Mouse (Mus musculus): ENCODE measurements around the gene Sytl3. TPM values are rescaled to one million over a fixed set of nuclear protein-coding genes. Genes with fewer than 3 reads are reported as not detected.

Sytl3 gene
- total and polyA plus RNA-seq, 2 experiments = 0.18 TPM; not detected in 1

DNA sequence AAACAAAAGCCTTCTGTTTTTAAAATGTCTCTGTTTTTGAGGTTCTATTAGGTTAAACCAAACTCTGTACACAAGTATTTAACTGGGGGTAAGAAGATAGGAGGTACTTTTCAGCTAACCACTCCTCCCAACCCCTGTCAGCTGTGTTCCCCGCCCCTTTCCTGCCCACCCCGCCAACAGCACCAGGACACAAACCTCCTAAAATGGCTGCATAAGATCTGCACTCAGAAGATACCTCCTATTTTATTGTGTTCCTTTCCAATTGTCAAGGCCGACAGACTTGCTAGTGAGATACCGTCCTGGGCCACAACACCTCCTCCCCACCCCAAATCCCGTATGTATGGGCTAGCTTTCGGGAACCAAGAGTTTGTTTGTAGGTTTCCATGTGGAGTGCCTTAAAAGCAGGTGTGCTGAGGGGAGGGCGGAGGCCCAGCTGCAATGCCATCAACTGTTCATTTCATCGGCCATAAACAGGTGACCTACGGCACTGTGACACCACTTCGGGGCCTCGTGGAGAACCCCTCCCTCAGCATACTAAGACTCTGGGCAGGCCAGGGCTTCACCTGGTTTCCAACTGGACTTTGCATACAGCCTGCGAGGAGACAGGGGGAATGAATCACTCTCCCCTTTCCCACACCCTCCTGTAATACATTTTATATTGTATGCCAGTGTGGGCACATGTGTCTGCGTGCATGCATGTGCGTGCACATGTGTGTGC is 114.5 kb downstream of the Sytl3 start:
- Histone ChIP-seq H3K27ac (replicated peaks; ENCODE audit: insufficient read depth, low read depth, low read length) (no peak overlapping the region), H3K4me1 (ENCODE audit: control insufficient read depth, insufficient read depth, low read length) (no peaks in the 10 kb centered on the region; the same call in 1 of the 2 replicates), H3K36me3 (ENCODE audit: control insufficient read depth, insufficient read depth, low read length) (no peaks in the 10 kb centered on the region), H3K27me3 (ENCODE audit: control insufficient read depth, insufficient read depth, low read length) (no peaks in the 10 kb centered on the region), H3K4me3 (ENCODE audit: insufficient read depth, low read depth, low read length) (no peak overlapping the region), H3K79me2 (ENCODE audit: control insufficient read depth, insufficient read depth, low read length) (no peaks in the 10 kb centered on the region; the same call in 1 of the 2 replicates), H3K9ac (ENCODE audit: low read depth, low read length) (no peak overlapping the region)
- DNase-seq (ENCODE audit: extremely low read depth, low read depth, low spot score) = no peak
- WGBS = 89% methylated on average over 14 of the region's 14 CpGs
- TF ChIP-seq CTCF (IDR thresholded peaks at IDR 0.05; ENCODE audit: low read depth, low read length) (no peak), POLR2A (IDR thresholded peaks at IDR 0.05; ENCODE audit: extremely low read depth, insufficient read depth, low read length) (no peak)

DNA sequence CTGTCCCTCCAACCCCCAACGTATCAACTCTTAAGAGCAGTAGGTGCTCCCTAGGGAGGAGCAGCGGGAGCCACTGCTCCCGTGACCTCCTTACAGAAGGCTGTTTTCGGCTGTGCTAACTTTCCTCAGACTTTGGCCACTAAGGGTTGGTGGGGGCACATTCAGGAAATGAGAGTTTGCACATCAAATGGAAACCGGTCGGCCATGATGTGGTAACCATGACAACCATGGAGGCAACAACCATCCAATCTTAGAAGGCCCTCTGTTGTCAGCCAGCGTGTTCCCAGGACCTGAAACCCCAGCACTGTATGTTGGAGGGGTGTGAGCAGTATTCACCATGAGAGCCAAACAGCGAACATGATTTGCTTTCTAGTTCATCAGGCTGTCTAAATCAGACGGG is 116.3 kb downstream of the Sytl3 start:
- WGBS = 86% methylated on average over 9 of the region's 9 CpGs
- DNase-seq (ENCODE audit: extremely low read depth, low read depth, low spot score) = no peak
- H3K27ac ChIP-seq (replicated peaks; ENCODE audit: insufficient read depth, low read depth, low read length) = no peak overlapping the region

DNA sequence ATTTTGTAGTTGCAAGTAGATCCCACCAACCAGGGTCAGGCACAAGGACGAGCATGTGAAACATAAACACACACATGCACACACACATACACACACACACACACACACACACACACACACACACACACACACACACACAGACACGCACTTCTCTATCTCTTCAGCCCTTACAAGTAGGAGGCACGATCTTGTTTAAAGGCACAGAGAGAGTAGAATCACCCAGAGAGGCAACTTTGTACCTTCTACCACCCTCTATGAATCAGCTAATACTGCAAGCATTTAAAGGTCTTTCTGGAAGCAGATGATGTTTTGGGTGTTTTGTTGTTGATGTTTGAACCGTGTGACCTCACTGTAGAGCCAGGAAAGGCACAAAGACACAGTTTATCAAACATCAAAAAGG is 116.8 kb downstream of the Sytl3 start:
- Histone ChIP-seq H3K4me1 (ENCODE audit: control insufficient read depth, insufficient read depth, low read length) (no peaks in the 10 kb centered on the region), H3K27ac (replicated peaks; ENCODE audit: insufficient read depth, low read depth, low read length) (no peak overlapping the region), H3K4me3 (ENCODE audit: insufficient read depth, low read depth, low read length) (no peak overlapping the region), H3K36me3 (ENCODE audit: control insufficient read depth, insufficient read depth, low read length) (no peaks in the 10 kb centered on the region), H3K79me2 (ENCODE audit: control insufficient read depth, insufficient read depth, low read length) (no peaks in the 10 kb centered on the region; the same call in 1 of the 2 replicates), H3K9ac (ENCODE audit: low read depth, low read length) (no peak overlapping the region), H3K27me3 (ENCODE audit: control insufficient read depth, insufficient read depth, low read length) (no peaks in the 10 kb centered on the region)
- 71% methylated on average over 4 of the region's 4 CpGs for WGBS
- DNase-seq (ENCODE audit: extremely low read depth, low read depth, low spot score) = no peak
- TF ChIP-seq POLR2A (IDR thresholded peaks at IDR 0.05; ENCODE audit: extremely low read depth, insufficient read depth, low read length) (no peak), CTCF (IDR thresholded peaks at IDR 0.05; ENCODE audit: low read depth, low read length) (no peak)

More for the DNA sequence above, 116.3 kb downstream of the Sytl3 start:
- no peak for TF ChIP-seq CTCF (IDR thresholded peaks at IDR 0.05; ENCODE audit: low read depth, low read length)
- no peak for TF ChIP-seq POLR2A (IDR thresholded peaks at IDR 0.05; ENCODE audit: extremely low read depth, insufficient read depth, low read length)
- Histone ChIP-seq H3K9ac (ENCODE audit: low read depth, low read length) (no peak overlapping the region), H3K4me3 (ENCODE audit: insufficient read depth, low read depth, low read length) (no peak overlapping the region), H3K27me3 (ENCODE audit: control insufficient read depth, insufficient read depth, low read length) (no peaks in the 10 kb centered on the region), H3K4me1 (ENCODE audit: control insufficient read depth, insufficient read depth, low read length) (no peaks in the 10 kb centered on the region), H3K79me2 (ENCODE audit: control insufficient read depth, insufficient read depth, low read length) (no peaks in the 10 kb centered on the region; the same call in 1 of the 2 replicates), H3K36me3 (ENCODE audit: control insufficient read depth, insufficient read depth, low read length) (no peaks in the 10 kb centered on the region)

DNA sequence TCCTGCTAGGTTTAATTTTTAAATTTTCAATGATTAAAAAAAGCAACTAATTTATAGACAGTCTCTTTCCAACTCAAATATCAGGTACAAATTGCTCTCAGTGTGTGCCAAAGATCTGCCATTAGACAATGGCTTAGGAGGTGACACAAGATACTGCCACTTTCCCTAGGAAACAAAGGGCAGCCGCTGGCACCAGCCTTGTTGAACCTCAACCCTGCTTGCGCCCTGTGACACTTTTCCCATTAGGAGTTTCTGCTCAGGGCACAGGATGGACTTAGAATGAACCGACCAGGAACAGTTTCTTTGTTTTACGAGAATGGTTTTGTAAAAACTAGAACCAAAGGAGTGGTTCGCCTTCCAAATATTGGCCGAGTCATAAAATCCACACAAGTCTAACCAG is 117.2 kb downstream of the Sytl3 start:
- H3K4me1 ChIP-seq (ENCODE audit: control insufficient read depth, insufficient read depth, low read length) = no peaks in the 10 kb centered on the region
- H3K36me3 ChIP-seq (ENCODE audit: control insufficient read depth, insufficient read depth, low read length) = no peaks in the 10 kb centered on the region
- H3K79me2 ChIP-seq (ENCODE audit: control insufficient read depth, insufficient read depth, low read length) = no peaks in the 10 kb centered on the region; the same call in 1 of the 2 replicates
- H3K9ac ChIP-seq (ENCODE audit: low read depth, low read length) = no peak overlapping the region
- no peak overlapping the region for H3K4me3 ChIP-seq (ENCODE audit: insufficient read depth, low read depth, low read length)
- no peak overlapping the region for H3K27ac ChIP-seq (replicated peaks; ENCODE audit: insufficient read depth, low read depth, low read length)
- H3K27me3 ChIP-seq (ENCODE audit: control insufficient read depth, insufficient read depth, low read length) = no peaks in the 10 kb centered on the region
- DNase-seq (ENCODE audit: extremely low read depth, low read depth, low spot score) = no peak
- WGBS = 80% methylated on average over 6 of the region's 6 CpGs
- TF ChIP-seq POLR2A (IDR thresholded peaks at IDR 0.05; ENCODE audit: extremely low read depth, insufficient read depth, low read length) (no peak), CTCF (IDR thresholded peaks at IDR 0.05; ENCODE audit: low read depth, low read length) (no peak)

DNA sequence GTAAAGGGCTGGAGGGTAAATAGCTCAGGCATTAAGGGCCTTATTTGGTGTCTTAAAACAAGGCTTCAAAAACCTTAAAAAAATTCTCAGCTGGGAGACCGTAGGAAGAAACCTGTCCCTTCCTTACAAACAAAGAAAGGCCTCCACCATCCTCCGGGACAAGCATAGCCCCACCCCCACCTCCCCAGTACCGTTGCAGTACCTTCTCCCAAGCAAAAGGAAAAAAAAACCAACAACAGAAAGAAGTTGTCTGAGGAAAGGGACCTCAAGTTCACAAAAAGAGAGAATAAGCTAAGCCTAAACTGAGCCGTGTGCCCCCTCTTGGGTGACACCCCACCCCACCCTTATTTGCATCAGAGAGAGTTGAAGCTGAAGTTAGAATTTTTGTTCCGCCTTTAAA is 117.7 kb downstream of the Sytl3 start:
- H3K27me3 ChIP-seq (ENCODE audit: control insufficient read depth, insufficient read depth, low read length) = no peaks in the 10 kb centered on the region
- no peak overlapping the region for H3K9ac ChIP-seq (ENCODE audit: low read depth, low read length)
- no peak overlapping the region for H3K4me3 ChIP-seq (ENCODE audit: insufficient read depth, low read depth, low read length)
- no peaks in the 10 kb centered on the region for H3K36me3 ChIP-seq (ENCODE audit: control insufficient read depth, insufficient read depth, low read length)
- TF ChIP-seq CTCF (IDR thresholded peaks at IDR 0.05; ENCODE audit: low read depth, low read length) = no peak
- no peak for TF ChIP-seq POLR2A (IDR thresholded peaks at IDR 0.05; ENCODE audit: extremely low read depth, insufficient read depth, low read length)
- no peak overlapping the region for H3K27ac ChIP-seq (replicated peaks; ENCODE audit: insufficient read depth, low read depth, low read length)
- WGBS = 69% methylated on average over 5 of the region's 5 CpGs
- DNase-seq (ENCODE audit: extremely low read depth, low read depth, low spot score) = no peak
- H3K4me1 ChIP-seq (ENCODE audit: control insufficient read depth, insufficient read depth, low read length) = no peaks in the 10 kb centered on the region
- no peaks in the 10 kb centered on the region for H3K79me2 ChIP-seq (ENCODE audit: control insufficient read depth, insufficient read depth, low read length)

DNA sequence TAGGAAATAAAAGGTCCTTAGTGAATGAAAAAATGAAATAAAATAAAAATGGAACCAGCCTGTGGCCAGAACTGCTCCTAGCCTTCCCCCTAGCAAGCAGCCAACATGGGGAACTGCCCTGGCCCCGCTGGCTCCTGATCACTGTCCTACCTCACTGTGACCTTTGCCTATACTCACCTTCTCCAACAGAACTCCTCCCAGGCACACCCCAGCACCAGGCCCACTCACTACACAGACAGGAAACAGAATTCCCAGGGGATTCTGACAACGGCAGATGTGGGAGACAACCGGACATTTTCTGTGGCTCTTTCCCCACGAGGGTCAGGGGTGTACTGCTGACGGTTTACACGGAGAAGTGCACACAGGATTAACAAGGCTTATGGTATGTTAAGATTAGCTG is 118.2 kb downstream of the Sytl3 start:
- no peak overlapping the region for H3K9ac ChIP-seq (ENCODE audit: low read depth, low read length)
- no peak for TF ChIP-seq POLR2A (IDR thresholded peaks at IDR 0.05; ENCODE audit: extremely low read depth, insufficient read depth, low read length)
- no peak for TF ChIP-seq CTCF (IDR thresholded peaks at IDR 0.05; ENCODE audit: low read depth, low read length)
- no peak for DNase-seq (ENCODE audit: extremely low read depth, low read depth, low spot score)
- H3K27me3 ChIP-seq (ENCODE audit: control insufficient read depth, insufficient read depth, low read length) = no peaks in the 10 kb centered on the region
- H3K4me1 ChIP-seq (ENCODE audit: control insufficient read depth, insufficient read depth, low read length) = peaks cover 1% of the 10 kb centered on the region; the same call in 1 of the 2 replicates
- no peak overlapping the region for H3K4me3 ChIP-seq (ENCODE audit: insufficient read depth, low read depth, low read length)
- 56% methylated on average over 6 of the region's 6 CpGs for WGBS
- H3K27ac ChIP-seq (replicated peaks; ENCODE audit: insufficient read depth, low read depth, low read length) = no peak overlapping the region
- H3K36me3 ChIP-seq (ENCODE audit: control insufficient read depth, insufficient read depth, low read length) = no peaks in the 10 kb centered on the region
- H3K79me2 ChIP-seq (ENCODE audit: control insufficient read depth, insufficient read depth, low read length) = no peaks in the 10 kb centered on the region

All from liver, adult 2 months (tissue).